Mouse (Mus musculus): ENCODE data around the gene Shroom1.

GRCm38 (mm10) chr11:53466231-53466971 is 9.4 kb downstream of the Shroom1 start:
- peak; percentile 17 for TF ChIP-seq CTCF (IDR thresholded peaks at IDR 0.05; ENCODE audit: control insufficient read depth, insufficient read depth, insufficient read length)
- TF ChIP-seq MYOD1 (IDR thresholded peaks at IDR 0.05; ENCODE audit: control insufficient read depth, insufficient read length, low read depth) = no peak
- TF ChIP-seq MAX (IDR thresholded peaks at IDR 0.05) = no peak
- TF ChIP-seq CEBPB (IDR thresholded peaks at IDR 0.05; ENCODE audit: low read depth) = no peak
- no peak for TF ChIP-seq USF1 (IDR thresholded peaks at IDR 0.05; ENCODE audit: low read depth)
- TF ChIP-seq FOSL1 (IDR thresholded peaks at IDR 0.05; ENCODE audit: insufficient read depth, low read length, poor library complexity, severe bottlenecking) = no peak
